Mouse (Mus musculus) gastrocnemius, adult 8-10 months (tissue): ENCODE data around the gene Gm10282. TPM values are rescaled to one million over a fixed set of nuclear protein-coding genes. Genes with fewer than 3 reads are reported as not detected.

Experiments used
- DNase-seq, 2 experiments: peaks; one replicate each; pipeline ENCODE4 v3.0.0; 2022; ENCODE audit warnings: low spot score in 2 of 2
- total RNA-seq, 4 experiments: library from RNA; stranded (reverse); gene quantifications; 2 replicates each; pipeline ENCODE4 v1.2.4; 2022

Gm10282 gene
- total RNA-seq, 4 experiments from 2014 or later: 1.7 to 3.2 (median 2.8) TPM

DNA sequence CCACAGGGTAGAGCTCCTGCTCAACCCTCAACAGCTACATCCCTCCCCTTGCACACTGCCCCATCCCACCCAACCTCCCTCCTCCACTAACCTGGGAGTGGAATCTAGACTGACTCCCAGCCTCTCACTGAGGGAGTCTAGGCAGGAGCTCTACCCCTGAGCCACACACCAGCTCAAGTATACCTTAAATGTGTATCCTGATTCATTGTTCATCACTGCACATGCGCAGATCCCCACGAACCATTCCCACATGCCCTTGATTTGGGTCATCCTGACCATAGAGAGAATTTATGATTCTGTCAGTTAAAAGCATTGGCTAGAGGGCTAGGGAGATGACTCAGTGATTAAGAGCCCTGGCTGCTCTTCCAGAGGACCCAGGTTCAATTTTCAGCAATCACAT lies 42.3 kb downstream of the Gm10282 start:
- no peak for DNase-seq

DNA sequence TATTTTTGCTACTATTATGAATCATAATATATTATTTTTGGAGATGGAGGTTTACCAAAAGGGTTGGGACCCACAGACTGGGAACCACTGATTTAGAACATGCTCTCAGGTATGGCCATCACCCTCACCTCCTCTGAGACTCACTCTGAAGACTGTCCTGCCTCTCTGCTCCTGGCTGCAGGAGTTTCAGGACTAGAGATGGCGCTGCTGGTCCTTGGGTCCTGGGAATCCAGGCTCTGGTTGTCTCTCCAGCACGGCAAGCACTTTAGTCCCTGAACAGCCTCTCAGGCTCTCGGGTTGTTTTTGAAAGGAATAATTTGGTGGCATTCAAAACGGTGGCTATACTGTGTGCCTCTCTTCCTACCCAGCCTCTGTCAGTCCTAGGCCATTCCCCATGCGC lies 43.2 kb downstream of the Gm10282 start:
- DNase-seq: no peak

DNA sequence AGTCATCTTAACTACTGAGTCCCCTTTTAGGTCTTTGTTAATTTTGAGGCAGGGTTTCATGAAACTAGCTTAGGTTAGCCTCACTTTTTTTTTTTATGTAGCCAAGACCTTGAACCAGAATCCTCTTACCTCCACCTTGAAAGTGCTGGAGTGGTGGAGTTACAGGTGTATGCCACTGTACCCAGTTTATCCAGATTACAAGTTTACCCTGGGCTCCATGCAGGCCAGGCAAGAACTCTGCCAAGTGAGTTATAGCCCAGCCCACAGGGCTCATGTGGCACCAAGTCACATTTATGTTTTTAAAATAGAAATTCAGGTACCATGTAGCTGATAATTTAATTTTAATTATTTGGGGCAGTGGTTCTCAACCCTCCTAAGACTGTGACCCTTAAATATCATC lies 43.6 kb downstream of the Gm10282 start:
- no peak for DNase-seq

DNA sequence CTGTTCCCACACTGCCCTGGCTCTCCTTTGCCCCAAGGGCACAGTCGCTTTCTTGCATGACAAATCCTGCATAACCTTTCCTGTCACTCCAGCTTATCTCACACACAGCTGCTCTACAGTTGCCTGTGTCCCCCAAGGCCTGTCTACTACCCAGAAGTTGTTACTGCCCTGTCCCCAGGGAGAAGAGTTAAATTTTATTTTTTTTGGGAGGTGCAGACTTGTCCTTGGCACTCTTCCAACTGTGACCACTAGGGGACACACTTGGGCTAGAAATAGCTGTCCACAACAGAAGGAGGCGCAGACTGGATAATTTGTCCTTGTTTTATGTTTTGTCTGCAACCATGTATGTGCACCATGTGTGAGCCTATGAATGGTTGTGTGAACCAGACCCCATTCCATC lies 44.0 kb downstream of the Gm10282 start:
- DNase-seq: no peak

DNA sequence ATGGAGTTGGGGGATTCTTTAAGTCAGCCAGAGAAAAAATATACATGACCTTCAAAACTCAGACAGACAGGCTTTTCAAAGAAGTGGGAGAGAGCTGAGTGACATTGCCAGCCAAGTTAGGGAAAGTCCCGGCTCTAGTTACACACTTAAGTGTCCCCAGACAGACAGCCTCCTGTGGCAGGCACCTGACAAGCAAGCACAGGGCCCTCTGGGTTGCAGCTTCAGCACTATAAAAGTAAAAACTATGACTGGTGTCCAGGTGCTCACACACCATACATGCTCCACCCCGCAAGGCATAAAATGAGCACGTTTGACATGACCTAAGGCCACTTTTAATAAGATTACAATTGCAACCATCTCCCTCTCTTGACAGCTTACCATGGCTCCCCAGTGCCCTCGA lies 44.5 kb downstream of the Gm10282 start:
- no peak for DNase-seq

DNA sequence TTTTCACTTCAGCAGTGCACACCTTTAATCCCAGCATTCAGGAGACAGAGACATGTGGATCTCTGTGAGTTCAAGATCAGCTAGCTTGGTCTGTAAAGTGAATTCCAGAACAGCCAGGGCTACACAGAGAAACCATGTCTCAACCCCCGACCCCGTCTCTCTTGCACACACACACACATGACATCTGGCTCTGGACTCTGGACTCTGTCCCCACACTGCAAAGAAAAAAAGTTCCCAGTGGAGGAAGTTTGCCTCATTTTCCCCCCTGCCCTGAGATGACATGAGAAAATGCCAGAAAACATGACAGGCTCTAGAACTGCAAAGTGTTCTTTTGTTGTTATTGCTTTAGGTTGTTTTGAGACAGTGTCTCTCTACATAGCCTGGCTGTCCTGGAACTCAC lies 45.2 kb downstream of the Gm10282 start:
- no peak for DNase-seq

DNA sequence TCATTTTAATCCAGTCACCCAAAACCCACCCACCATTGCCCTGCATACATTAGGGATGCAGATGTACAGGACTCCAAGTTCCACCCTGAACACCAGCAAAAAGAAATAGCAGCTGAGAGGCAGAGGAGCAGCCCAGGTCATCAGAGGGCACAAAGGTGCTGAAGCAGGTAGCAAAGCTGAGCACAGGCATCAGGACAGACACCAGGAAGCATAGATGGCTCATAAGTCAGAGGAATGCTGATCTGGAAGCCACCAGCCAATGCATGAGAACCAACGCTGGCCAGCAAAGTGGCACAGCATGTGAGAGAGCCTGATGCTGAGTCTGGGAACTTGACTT lies 47.2 kb downstream of the Gm10282 start:
- DNase-seq: no peak

DNA sequence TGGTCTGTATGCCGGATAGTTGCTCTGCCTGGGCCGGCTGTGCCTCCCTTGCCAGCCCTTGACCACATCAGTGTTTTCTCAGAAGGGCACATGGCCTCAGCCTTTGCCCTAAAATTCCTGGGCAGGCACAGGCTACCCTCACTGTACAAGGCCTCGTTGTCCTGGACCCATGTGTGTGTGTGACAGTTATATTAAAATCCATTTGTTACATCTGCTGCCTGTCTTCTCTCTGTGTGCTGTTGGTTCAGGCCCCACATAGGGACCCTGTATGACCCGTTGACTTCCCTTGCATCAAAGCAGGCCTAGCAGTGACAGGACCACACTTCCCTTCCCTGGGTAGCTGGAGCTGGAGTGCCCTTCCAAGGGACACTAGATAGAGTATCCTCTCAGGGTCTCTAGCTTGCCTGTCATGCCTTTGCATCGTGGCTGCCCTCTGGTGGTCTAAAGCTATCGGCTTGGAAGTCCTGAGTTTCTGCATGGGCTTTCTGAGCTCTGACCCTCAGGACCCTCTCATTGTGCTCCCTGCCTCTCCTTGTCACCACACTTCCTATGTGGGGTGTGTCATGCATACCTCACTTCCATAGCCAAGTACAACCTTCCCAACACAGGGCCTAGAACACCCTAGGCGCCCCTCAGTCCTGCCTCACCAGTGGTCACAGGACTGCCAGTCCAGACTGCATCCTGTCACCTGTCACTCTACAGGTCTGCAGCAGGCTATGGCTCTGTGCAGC lies 47.7 kb downstream of the Gm10282 start:
- DNase-seq: no peak

Other genes starting within 250 kb of the Gm10282 start
- gene Olfr373, start 222.1 kb downstream of the Gm10282 start, total RNA-seq: not detected
- not detected for gene Olfr374, start 198.2 kb downstream of the Gm10282 start, total RNA-seq
- 10 to 100 TPM; 15.5 to 29.6 (median 21.3) TPM for gene Tpm4, start 170.3 kb downstream of the Gm10282 start, total RNA-seq
- gene Rab8a, start 144.1 kb downstream of the Gm10282 start, total RNA-seq: 10 to 100 TPM in 2 of 4 experiments, 1 to 10 TPM in 2; 6.3 to 14.1 (median 9.0) TPM
- gene Hsh2d, start 115.6 kb downstream of the Gm10282 start, total RNA-seq: not detected
- not detected for gene Cib3, start 92.4 kb downstream of the Gm10282 start, total RNA-seq
- gene Gm11034, start 91.6 kb downstream of the Gm10282 start, total RNA-seq: not detected
- 1 to 10 TPM; 5.9 to 9.7 (median 7.9) TPM for gene Fam32a, start 85.5 kb downstream of the Gm10282 start, total RNA-seq
- 10 to 100 TPM; 17.6 to 20.9 (median 19.1) TPM for gene Ap1m1, start 65.2 kb downstream of the Gm10282 start, total RNA-seq
- 10 to 100 TPM in 3 of 4 experiments, 1 to 10 TPM in 1; 6.8 to 14.3 (median 11.5) TPM for gene Klf2, start 13.8 kb upstream of the Gm10282 start, total RNA-seq
- gene Eps15l1, start 116.2 kb upstream of the Gm10282 start, total RNA-seq: 10 to 100 TPM; 16.3 to 22.2 (median 20.9) TPM
- gene Calr3, start 138.6 kb upstream of the Gm10282 start, total RNA-seq: 1 to 10 TPM; 3.7 to 4.5 (median 4.2) TPM
- 1 to 10 TPM; 3.0 to 5.2 (median 3.6) TPM for gene 1700030K09Rik, start 138.6 kb upstream of the Gm10282 start, total RNA-seq
- 10 to 100 TPM; 23.3 to 28.2 (median 25.7) TPM for gene Cherp, start 170.0 kb upstream of the Gm10282 start, total RNA-seq
- gene Slc35e1, start 187.4 kb upstream of the Gm10282 start, total RNA-seq: 10 to 100 TPM; 51.0 to 59.0 (median 54.8) TPM
- 1 to 10 TPM; 6.5 to 8.3 (median 7.7) TPM for gene Med26, start 243.0 kb upstream of the Gm10282 start, total RNA-seq